Mouse (Mus musculus) heart, adult 2 months (tissue): Measurements from ENCODE around the gene F2rl2.

ENCODE experiments used
- CTCF ChIP-seq: fragments of 200-600 bp; IDR thresholded peaks from 2 replicates; pipeline ENCODE4 v1.8.1; 2022; ENCODE audit warnings: antibody characterized with exemption, mild to moderate bottlenecking, moderate library complexity
- POLR2A ChIP-seq: fragments of 200-500 bp; IDR thresholded peaks from 2 replicates; pipeline ENCODE4 v1.6.1; 2011; ENCODE audit warnings: mild to moderate bottlenecking, low read depth, low read length, control low read depth; ENCODE audit not compliant: insufficient read depth

DNA sequence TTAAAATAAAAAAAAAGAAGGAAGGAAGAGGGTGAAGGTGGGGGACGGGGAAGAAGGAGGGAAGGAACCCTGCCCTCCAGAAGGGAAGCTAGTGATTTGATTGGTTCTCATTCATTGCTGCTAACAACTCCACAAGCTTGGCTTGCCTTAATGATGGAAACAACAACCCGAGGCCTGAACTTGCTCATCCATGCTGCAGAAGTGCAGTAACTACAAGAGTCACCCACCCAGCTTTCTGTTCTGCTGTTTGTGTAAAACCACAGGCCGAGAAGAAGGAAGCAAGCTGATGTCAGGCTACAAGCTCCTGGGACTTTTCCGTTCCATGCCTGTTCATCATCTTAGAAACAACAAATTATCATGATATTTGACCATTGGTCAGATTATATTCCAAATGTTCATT, 18.7 kb downstream of the F2rl2 start:
- TF ChIP-seq CTCF = no peak
- no peak for TF ChIP-seq POLR2A
